Mouse (Mus musculus) limb, embryonic 10.5 days (tissue): ENCODE data around the gene Usp35. TPM values are rescaled to one million over a fixed set of nuclear protein-coding genes. Genes with fewer than 3 reads are reported as not detected.

Source experiments
- DNase-seq: peaks from one replicate; pipeline ENCODE4 v3.0.0-alpha.2; 2017; ENCODE audit warnings: low spot score
- H3K27ac ChIP-seq: fragments of 300-500 bp; sonication (generic); 2 replicates; pipeline ENCODE4 v1.5.1; 2016; ENCODE audit warnings: mild to moderate bottlenecking
- H3K27me3 ChIP-seq: fragments of 300-500 bp; sonication (generic); 2 replicates; pipeline ENCODE4 v1.6.1; 2016; ENCODE audit warnings: low read depth, mild to moderate bottlenecking; ENCODE audit not compliant: poor library complexity, severe bottlenecking
- H3K36me3 ChIP-seq: fragments of 300-500 bp; sonication (generic); 2 replicates; pipeline ENCODE4 v1.6.1; 2016; ENCODE audit warnings: mild to moderate bottlenecking, moderate library complexity
- H3K4me1 ChIP-seq: fragments of 300-500 bp; sonication (generic); 2 replicates; pipeline ENCODE4 v1.6.1; 2016
- H3K4me3 ChIP-seq: fragments of 300-500 bp; sonication (generic); 2 replicates; pipeline ENCODE4 v1.5.1; 2016; ENCODE audit warnings: mild to moderate bottlenecking, moderate library complexity
- H3K9me3 ChIP-seq: fragments of 300-500 bp; sonication (generic); replicated peaks from 2 replicates; pipeline ENCODE4 v1.6.1; 2016; ENCODE audit warnings: mild to moderate bottlenecking
- WGBS: fragments of 180-500 bp; shearing (Covaris S2); methylation state at CpG from one replicate; pipeline ENCODE4 v1.1.7; 2016; 5-methylcytosine and 5-hydroxymethylcytosine counted together
- polyA plus RNA-seq: library from polyadenylated mRNA; unstranded; fragments of >200 nt; fragmentation: Nextera tagmentation; extraction: Ambion mirVana; gene quantifications from 2 replicates; pipeline ENCODE4 v1.2.1, GENCODE M21; 2016

The Usp35 gene
- polyA plus RNA-seq: 1.6 and 2.0 TPM in 2 replicates

- under 1% methylated on average over 66 of the region's 68 CpGs for WGBS
- peak within 1 kb of the TSS; percentile 87 for H3K27ac ChIP-seq
Measured at GRCm38 (mm10) chr7:97331726-97332666, at the start of gene Usp35, which contains the start of gene Kctd21. Usp35 (minus strand) TSS chr7:97332020. Kctd21 (plus strand) TSS chr7:97332327.

GRCm38 (mm10) chr7:97380500-97381123, 48.8 kb upstream of the Usp35 start:
- DNase-seq: no peak
- 95% methylated on average over 5 of the region's 5 CpGs for WGBS
- peaks cover 97% of the 10 kb centered on the region for H3K36me3 ChIP-seq

More at GRCm38 (mm10) chr7:97331726-97332666, at the start of gene Usp35, which contains the start of gene Kctd21:
- Histone ChIP-seq H3K27me3 (peaks cover 17% of the 10 kb centered on the region), H3K36me3 (no peaks in the 10 kb centered on the region), H3K9me3 (no peaks in the 10 kb centered on the region), H3K4me1 (peaks cover 26% of the 10 kb centered on the region), H3K4me3 (peak within 1 kb of the TSS; percentile 70)
- peak; percentile 98 for DNase-seq

GRCm38 (mm10) chr7:97379304-97379703, 47.5 kb upstream of the Usp35 start:
- Histone ChIP-seq H3K4me1 (no peaks in the 10 kb centered on the region), H3K27me3 (no peaks in the 10 kb centered on the region), H3K9me3 (no peaks in the 10 kb centered on the region), H3K36me3 (peaks cover 97% of the 10 kb centered on the region), H3K27ac (no peak overlapping the region), H3K4me3 (no peak overlapping the region)
- 91% methylated on average over 5 of the region's 5 CpGs for WGBS
- no peak for DNase-seq

More at GRCm38 (mm10) chr7:97380500-97381123, 48.8 kb upstream of the Usp35 start:
- no peak overlapping the region for H3K4me3 ChIP-seq
- H3K27ac ChIP-seq: no peak overlapping the region
- no peaks in the 10 kb centered on the region for H3K4me1 ChIP-seq
- H3K9me3 ChIP-seq: no peaks in the 10 kb centered on the region
- H3K27me3 ChIP-seq: no peaks in the 10 kb centered on the region

- Histone ChIP-seq H3K4me3 (no peak overlapping the region), H3K27me3 (no peaks in the 10 kb centered on the region), H3K36me3 (peaks cover 70% of the 10 kb centered on the region), H3K27ac (no peak overlapping the region), H3K4me1 (peaks cover 7% of the 10 kb centered on the region), H3K9me3 (no peaks in the 10 kb centered on the region)
- no peak for DNase-seq
- WGBS: 91% methylated on average over 2 of the region's 2 CpGs
Measured at GRCm38 (mm10) chr7:97375906-97376305, 44.1 kb upstream of the Usp35 start.

GRCm38 (mm10) chr7:97375101-97375500, 43.3 kb upstream of the Usp35 start:
- no peak for DNase-seq
- peaks cover 63% of the 10 kb centered on the region for H3K36me3 ChIP-seq
- no peaks in the 10 kb centered on the region for H3K27me3 ChIP-seq
- no peak overlapping the region for H3K4me3 ChIP-seq
- H3K9me3 ChIP-seq: no peaks in the 10 kb centered on the region
- 95% methylated on average over 9 of the region's 9 CpGs for WGBS
- peaks cover 11% of the 10 kb centered on the region for H3K4me1 ChIP-seq
- no peak overlapping the region for H3K27ac ChIP-seq

GRCm38 (mm10) chr7:97365887-97366286, 34.1 kb upstream of the Usp35 start:
- H3K27me3 ChIP-seq: no peaks in the 10 kb centered on the region
- H3K36me3 ChIP-seq: no peaks in the 10 kb centered on the region
- no peak overlapping the region for H3K27ac ChIP-seq
- H3K4me1 ChIP-seq: peaks cover 5% of the 10 kb centered on the region
- 88% methylated on average over 1 of the region's 1 CpGs for WGBS
- no peaks in the 10 kb centered on the region for H3K9me3 ChIP-seq
- DNase-seq: no peak
- H3K4me3 ChIP-seq: no peak overlapping the region

- DNase-seq: peak; percentile 40
- 25% methylated on average over 4 of the region's 4 CpGs for WGBS
- Histone ChIP-seq H3K4me1 (no peaks in the 10 kb centered on the region), H3K27ac (no peak overlapping the region), H3K36me3 (no peaks in the 10 kb centered on the region), H3K27me3 (no peaks in the 10 kb centered on the region), H3K9me3 (no peaks in the 10 kb centered on the region), H3K4me3 (no peak overlapping the region)
Measured at GRCm38 (mm10) chr7:97361467-97361866, 29.6 kb upstream of the Usp35 start.

- H3K36me3 ChIP-seq: no peaks in the 10 kb centered on the region
- no peak overlapping the region for H3K4me3 ChIP-seq
- H3K9me3 ChIP-seq: no peaks in the 10 kb centered on the region
- no peaks in the 10 kb centered on the region for H3K4me1 ChIP-seq
- DNase-seq: no peak
- H3K27ac ChIP-seq: no peak overlapping the region
- H3K27me3 ChIP-seq: no peaks in the 10 kb centered on the region
- WGBS: 65% methylated on average over 3 of the region's 3 CpGs
Measured at GRCm38 (mm10) chr7:97360955-97361354, 29.1 kb upstream of the Usp35 start.

GRCm38 (mm10) chr7:97360166-97360565, 28.3 kb upstream of the Usp35 start:
- WGBS: 83% methylated on average over 5 of the region's 5 CpGs
- Histone ChIP-seq H3K4me1 (0 out of 2 replicates have a peak, but pooled peaks cover 4% of the 10 kb centered on the region), H3K36me3 (no peaks in the 10 kb centered on the region), H3K27ac (no peak overlapping the region), H3K9me3 (no peaks in the 10 kb centered on the region), H3K4me3 (no peak overlapping the region), H3K27me3 (no peaks in the 10 kb centered on the region)
- no peak for DNase-seq

GRCm38 (mm10) chr7:97358347-97358746, 26.5 kb upstream of the Usp35 start:
- H3K36me3 ChIP-seq: no peaks in the 10 kb centered on the region
- 96% methylated on average over 4 of the region's 4 CpGs for WGBS
- no peak overlapping the region for H3K27ac ChIP-seq
- H3K4me3 ChIP-seq: no peak overlapping the region
- no peak for DNase-seq
- no peaks in the 10 kb centered on the region for H3K9me3 ChIP-seq
- 0 out of 2 replicates have a peak, but pooled peaks cover 4% of the 10 kb centered on the region for H3K4me1 ChIP-seq
- H3K27me3 ChIP-seq: no peaks in the 10 kb centered on the region

- H3K36me3 ChIP-seq: no peaks in the 10 kb centered on the region
- no peak for DNase-seq
- no peak overlapping the region for H3K4me3 ChIP-seq
- H3K27me3 ChIP-seq: no peaks in the 10 kb centered on the region
- no peak overlapping the region for H3K27ac ChIP-seq
- WGBS: 83% methylated on average over 3 of the region's 3 CpGs
- no peaks in the 10 kb centered on the region for H3K9me3 ChIP-seq
- H3K4me1 ChIP-seq: 0 out of 2 replicates have a peak, but pooled peaks cover 4% of the 10 kb centered on the region
Measured at GRCm38 (mm10) chr7:97357840-97358239, 26.0 kb upstream of the Usp35 start.

GRCm38 (mm10) chr7:97356875-97357276, 25.1 kb upstream of the Usp35 start:
- 0 out of 2 replicates have a peak, but pooled peaks cover 4% of the 10 kb centered on the region for H3K4me1 ChIP-seq
- no peaks in the 10 kb centered on the region for H3K27me3 ChIP-seq
- no peak overlapping the region for H3K4me3 ChIP-seq
- H3K9me3 ChIP-seq: no peaks in the 10 kb centered on the region
- 82% methylated on average over 5 of the region's 5 CpGs for WGBS
- H3K27ac ChIP-seq: no peak overlapping the region
- H3K36me3 ChIP-seq: no peaks in the 10 kb centered on the region
- no peak for DNase-seq

- WGBS: 85% methylated on average over 5 of the region's 5 CpGs
- H3K36me3 ChIP-seq: no peaks in the 10 kb centered on the region
- no peaks in the 10 kb centered on the region for H3K9me3 ChIP-seq
- no peak overlapping the region for H3K27ac ChIP-seq
- 0 out of 2 replicates have a peak, but pooled peaks cover 4% of the 10 kb centered on the region for H3K4me1 ChIP-seq
- H3K4me3 ChIP-seq: no peak overlapping the region
- H3K27me3 ChIP-seq: no peaks in the 10 kb centered on the region
- no peak for DNase-seq
Measured at GRCm38 (mm10) chr7:97356253-97356652, 24.4 kb upstream of the Usp35 start.
